Mouse (Mus musculus) embryonic stem cell, embryonic (primary cell): ENCODE measurements around the gene Opalin.

Source experiments
- CTCF ChIA-PET, 4 experiments: fragments of 300-600 bp in 2 of 4; fragments of 350-600 bp in 2 of 4; sonication (Branson Sonifier 250); formaldehyde crosslinking; loops; one replicate each; lab custom pipeline; 2022; ENCODE audit warnings: inconsistent platforms in 2 of 4; lab: Charles Lee
- POLR2A ChIA-PET, 4 experiments: fragments of 300-600 bp in 2 of 4; fragments of 350-600 bp in 2 of 4; sonication (Branson Sonifier 250); formaldehyde crosslinking; loops; one replicate each; lab custom pipeline; 2022; ENCODE audit warnings: antibody characterized with exemption in 4 of 4, inconsistent platforms in 1 of 4; lab: Charles Lee

The Opalin gene

GRCm38 (mm10) chr19:41087901-41088300, 11.0 kb upstream of the Opalin start:
- ChIA-PET POLR2A (interaction anchor here in 1 of 4 experiments (0.6 to 1.4 kb wide), 3 partner anchors 10 to 175 kb away, joined by 3 to 5 read pairs (median 3); no protein-coding TSS in a partner anchor), CTCF (interaction anchor here (0.5 to 1.1 kb wide), 6 partner anchors 17 to 593 kb away, joined by 3 to 6 read pairs (median 3); no protein-coding TSS in a partner anchor)

- POLR2A ChIA-PET, result interaction anchor here in 1 of 4 experiments (0.6 to 1.4 kb wide), 3 partner anchors 80 to 334 kb away, joined by 3 read pairs; no protein-coding TSS in a partner anchor
- CTCF ChIA-PET, result interaction anchor here (0.5 to 1.9 kb wide), 49 partner anchors 9 to 838 kb away, joined by 3 to 16 read pairs (median 3); partner anchors contain the start of genes Opalin (in 2 of the 4) and Tll2 (in 1 of the 4)
Measured at GRCm38 (mm10) chr19:41086700-41087099, 9.8 kb upstream of the Opalin start.

GRCm38 (mm10) chr19:41086289-41086688, 9.4 kb upstream of the Opalin start:
- ChIA-PET CTCF (interaction anchor here (0.5 to 1.9 kb wide), 48 partner anchors 9 to 838 kb away, joined by 3 to 16 read pairs (median 3); partner anchors contain the start of genes Opalin (in 2 of the 4) and Tll2 (in 1 of the 4)), POLR2A (interaction anchor here in 1 of 4 experiments (0.6 to 0.9 kb wide), 2 partner anchors 80 to 334 kb away, joined by 3 read pairs; no protein-coding TSS in a partner anchor)

DNA sequence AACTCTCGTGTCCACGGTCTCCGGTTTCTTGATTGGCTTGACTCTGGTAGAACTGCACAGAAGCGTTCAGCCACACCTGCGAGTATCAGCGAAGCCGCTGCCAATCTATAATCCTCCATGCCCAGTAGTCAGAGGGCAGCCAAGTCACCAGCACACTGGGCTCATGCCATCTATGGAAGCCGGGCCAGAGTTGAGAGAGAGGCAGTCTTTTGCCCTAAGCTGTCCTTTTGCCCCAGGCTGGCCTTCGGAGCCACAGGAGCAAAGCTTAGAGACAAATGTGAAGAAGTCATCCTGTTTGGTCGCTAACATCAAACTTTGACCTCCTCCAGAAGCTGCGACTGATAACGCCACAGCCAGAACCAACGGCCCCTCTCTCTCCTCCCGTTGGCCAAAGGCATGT, 6.7 kb upstream of the Opalin start:
- ChIA-PET CTCF (interaction anchor here in 1 of 4 experiments (0.5 to 1.5 kb wide), 2 partner anchors 9 to 142 kb away, joined by 3 to 6 read pairs; no protein-coding TSS in a partner anchor), POLR2A (interaction anchor here in 1 of 4 experiments (1.4 kb wide), 1 partner anchor 11 kb away, joined by 3 read pairs; no protein-coding TSS in a partner anchor)

- ChIA-PET CTCF (interaction anchor here in 3 of 4 experiments (0.7 to 1.8 kb wide), 3 partner anchors 8 to 1718 kb away, joined by 3 to 12 read pairs (median 6); no protein-coding TSS in a partner anchor), POLR2A (no interaction called here)
Measured at GRCm38 (mm10) chr19:41081589-41081988, 4.7 kb upstream of the Opalin start.

- ChIA-PET CTCF (interaction anchor here (0.6 to 3.1 kb wide), 19 partner anchors 8 to 369 kb away, joined by 3 to 16 read pairs (median 4); no protein-coding TSS in a partner anchor), POLR2A (interaction anchor here in 3 of 4 experiments (0.5 to 1.5 kb wide), 10 partner anchors 60 to 1056 kb away, joined by 3 to 4 read pairs (median 3); partner anchors contain the start of genes Avpi1 (in 1 of the 3), Cc2d2b (in 1 of the 3) and Zfp518a (in 1 of the 3))
Measured at GRCm38 (mm10) chr19:41073746-41074455, 3.0 kb downstream of the Opalin start.

GRCm38 (mm10) chr19:41071500-41071899, 5.4 kb downstream of the Opalin start:
- CTCF ChIA-PET, result interaction anchor here in 1 of 4 experiments (0.7 kb wide), 1 partner anchor 406 kb away, joined by 4 read pairs; no protein-coding TSS in a partner anchor
- POLR2A ChIA-PET, result no interaction called here

DNA sequence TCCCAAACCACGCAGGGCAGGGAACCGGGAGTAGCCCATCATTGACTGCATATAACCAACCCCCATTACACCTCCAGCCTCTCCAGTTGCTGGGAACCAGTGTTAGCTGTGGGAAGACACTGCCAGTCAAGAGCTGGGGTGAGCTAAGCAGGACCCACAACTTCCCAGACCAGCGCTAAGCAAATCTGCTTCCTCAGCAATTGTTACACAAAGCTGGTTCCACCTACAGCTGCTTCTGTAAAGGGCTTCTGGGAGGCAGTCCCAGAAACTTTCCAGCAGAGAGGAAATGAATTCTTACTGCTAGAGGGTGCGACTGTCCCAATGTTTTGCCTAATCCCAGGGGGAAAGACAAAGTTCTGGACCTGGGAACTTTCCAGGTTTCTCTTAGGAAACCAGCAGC, 22.2 kb downstream of the Opalin start:
- CTCF ChIA-PET, result interaction anchor here in 2 of 4 experiments (1.2 to 3.3 kb wide), 3 partner anchors 31 to 300 kb away, joined by 3 to 13 read pairs (median 3); no protein-coding TSS in a partner anchor
- POLR2A ChIA-PET, result no interaction called here

GRCm38 (mm10) chr19:41053530-41053929, 23.4 kb downstream of the Opalin start:
- ChIA-PET CTCF (interaction anchor here (0.6 to 3.3 kb wide), 38 partner anchors 9 to 299 kb away, joined by 3 to 19 read pairs (median 4); partner anchors contain the start of gene Dntt (in 1 of the 4)), POLR2A (interaction anchor here in 2 of 4 experiments (0.8 to 1.5 kb wide), 4 partner anchors 8 to 304 kb away, joined by 3 to 4 read pairs (median 3); partner anchors contain the start of genes Blnk (in 1 of the 2) and Cc2d2b (in 1 of the 2))

DNA sequence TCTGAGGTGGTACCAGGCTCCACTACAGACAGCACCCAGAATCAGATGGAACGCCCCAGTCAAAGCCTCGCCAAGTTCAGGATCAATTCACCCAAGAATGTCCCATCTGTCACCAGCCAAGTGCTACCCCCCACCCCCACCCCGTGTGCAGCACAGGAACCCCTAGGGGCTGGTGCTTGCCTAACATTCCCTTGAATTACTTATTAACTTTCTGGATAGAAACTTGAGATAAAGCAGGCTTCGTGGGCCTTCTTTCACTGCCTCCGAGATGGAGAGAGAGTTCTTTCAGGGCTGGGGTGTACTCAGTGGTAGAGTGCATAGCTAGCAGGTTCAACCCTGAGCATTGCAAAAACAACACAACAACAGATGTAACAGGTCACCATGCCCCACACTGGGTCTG, 24.7 kb downstream of the Opalin start:
- ChIA-PET POLR2A (interaction anchor here in 1 of 4 experiments (1.1 kb wide), 1 partner anchor 9 kb away, joined by 3 read pairs; no protein-coding TSS in a partner anchor), CTCF (interaction anchor here in 3 of 4 experiments (0.7 to 2.7 kb wide), 12 partner anchors 8 to 298 kb away, joined by 3 to 19 read pairs (median 10); no protein-coding TSS in a partner anchor)

DNA sequence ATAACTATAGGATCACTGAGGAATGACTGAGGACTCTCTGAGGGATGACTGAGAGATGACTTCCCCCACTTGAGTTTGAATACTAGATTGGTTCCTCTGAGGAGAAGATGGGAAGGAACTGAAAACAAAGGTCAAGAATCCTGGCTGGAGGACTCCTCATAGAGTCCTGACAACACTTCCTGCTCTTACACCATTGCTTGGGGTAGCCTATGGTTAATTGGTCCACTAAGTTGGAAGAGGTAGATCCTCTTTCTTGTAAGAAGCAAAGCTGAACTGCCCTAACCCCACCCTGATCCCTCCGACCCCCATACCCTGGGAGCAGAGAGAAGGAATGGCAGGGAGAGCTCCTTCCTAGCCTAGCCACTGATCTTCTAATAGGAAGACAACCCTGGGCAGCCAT, 25.2 kb downstream of the Opalin start:
- CTCF ChIA-PET, result interaction anchor here in 3 of 4 experiments (0.6 to 2.7 kb wide), 4 partner anchors 11 to 297 kb away, joined by 3 to 13 read pairs (median 12); partner anchors contain the start of gene Dntt (in 1 of the 3)
- POLR2A ChIA-PET, result no interaction called here

GRCm38 (mm10) chr19:41048187-41048559, 28.7 kb downstream of the Opalin start:
- CTCF ChIA-PET, result interaction anchor here in 3 of 4 experiments (0.8 to 1.6 kb wide), 3 partner anchors 32 to 38 kb away, joined by 3 to 5 read pairs (median 3); no protein-coding TSS in a partner anchor
- POLR2A ChIA-PET, result interaction anchor here in 1 of 4 experiments (1.2 kb wide), 1 partner anchor 14 kb away, joined by 4 read pairs; no protein-coding TSS in a partner anchor

- CTCF ChIA-PET, result interaction anchor here in 3 of 4 experiments (0.6 to 1.6 kb wide), 5 partner anchors 31 to 711 kb away, joined by 3 to 5 read pairs (median 3); no protein-coding TSS in a partner anchor
- POLR2A ChIA-PET, result interaction anchor here in 3 of 4 experiments (0.6 to 1.5 kb wide), 6 partner anchors 8 to 106 kb away, joined by 3 to 5 read pairs (median 4); no protein-coding TSS in a partner anchor
Measured at GRCm38 (mm10) chr19:41047437-41048186, 29.3 kb downstream of the Opalin start.

DNA sequence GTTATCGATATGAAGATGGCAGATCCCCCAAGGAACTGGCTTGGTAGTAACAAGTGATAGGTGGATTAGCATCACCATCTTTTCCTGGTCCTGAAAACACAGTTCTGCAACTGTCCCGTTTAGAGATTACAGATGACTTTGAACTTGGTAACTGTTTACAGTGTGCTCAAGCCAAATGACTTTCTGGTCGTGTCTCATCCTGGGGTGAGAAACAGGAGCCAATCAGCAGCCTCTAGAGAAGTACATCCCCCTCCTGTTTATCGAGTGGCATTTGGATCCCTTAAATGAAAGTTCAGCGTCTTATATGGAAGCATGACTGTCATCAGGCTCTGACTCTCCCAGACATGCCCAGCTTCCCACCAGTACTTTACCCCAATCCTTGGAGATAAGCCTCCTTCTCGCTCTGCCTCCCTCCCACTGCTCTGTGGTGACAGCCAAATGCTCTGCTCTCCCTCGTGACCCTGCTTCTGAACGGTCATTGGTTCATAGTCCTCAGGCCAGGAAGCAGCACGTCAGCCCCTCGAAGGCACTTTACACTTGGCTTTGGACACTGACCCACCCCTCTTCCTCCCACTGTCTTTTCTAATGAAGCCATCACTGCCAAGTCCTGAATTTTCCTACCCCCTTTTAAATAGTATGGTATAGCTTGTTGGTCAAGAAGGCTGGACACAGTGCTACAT, 31.7 kb downstream of the Opalin start:
- POLR2A ChIA-PET, result no interaction called here
- CTCF ChIA-PET, result no interaction called here

- POLR2A ChIA-PET, result no interaction called here
- CTCF ChIA-PET, result no interaction called here
Measured at GRCm38 (mm10) chr19:41039110-41039509, 37.8 kb downstream of the Opalin start.

- ChIA-PET CTCF (interaction anchor here in 3 of 4 experiments (0.5 to 1.9 kb wide), 3 partner anchors 17 to 1786 kb away, joined by 3 to 11 read pairs (median 3); no protein-coding TSS in a partner anchor), POLR2A (interaction anchor here in 1 of 4 experiments (0.8 to 1.5 kb wide), 2 partner anchors 10 to 38 kb away, joined by 3 read pairs; no protein-coding TSS in a partner anchor)
Measured at GRCm38 (mm10) chr19:41035809-41036551, 40.9 kb downstream of the Opalin start.
